24 mouse cellular contexts compared by ENCODE assay signal in the genomic region with DNA sequence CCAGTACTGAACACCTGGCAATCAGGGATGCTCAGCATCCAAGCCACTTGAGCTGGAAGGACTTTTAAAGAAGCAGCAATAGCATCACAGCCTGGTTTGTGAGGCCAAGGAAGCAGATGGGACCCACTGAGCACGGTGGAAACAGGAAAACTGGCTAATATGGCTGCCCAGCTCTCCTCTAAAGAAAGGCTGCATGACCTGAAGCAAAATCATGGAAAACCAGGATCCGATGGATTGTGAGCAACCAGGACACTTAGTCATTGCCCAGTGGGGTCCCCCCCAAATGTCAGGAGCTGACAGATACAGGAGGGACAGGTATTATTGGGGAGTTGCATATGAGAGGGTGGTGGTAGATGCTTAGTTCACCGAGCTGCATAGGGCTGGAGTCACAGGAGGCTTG. TPM values are rescaled to one million over a fixed set of nuclear protein-coding genes. Genes with fewer than 3 reads are reported as not detected.
A peak's percentile ranks its signal among the peaks of the same experiment; 100 is the strongest.
DNase-seq lines count a peak whose midpoint lies in the region.
"Had no signal": no experiment of that assay in that cellular context is flagged by ENCODE, and none has a peak within 500 bp of the region (broad histone marks: within the 10 kb centered on the region; RNA-seq: fewer than 3 reads in every experiment).

No protein-coding gene starts in this region.

- DNase-seq in frontal cortex, postnatal 10 days (ENCODE audit: low spot score in 2 of 2) = peak; percentile 1 to 3
- no peak for DNase-seq in frontal cortex, postnatal 14 days (ENCODE audit: low spot score in 2 of 2)
- DNase-seq in layer of hippocampus, postnatal 10 days (ENCODE audit: low spot score in 2 of 2) = peak; percentile 1 to 6
- no peak for DNase-seq in layer of hippocampus, adult 9-10 months (ENCODE audit: low spot score)
- DNase-seq in right cerebral cortex, postnatal 10 days (ENCODE audit: low spot score in 2 of 2) = peak; percentile 7 to 16
- no peak for DNase-seq in right cerebral cortex, adult 18-20 months
- peak; percentile 1 for DNase-seq in testis, postnatal 14 days (ENCODE audit: low spot score)
- DNase-seq: adrenal gland, postnatal 25 days; cerebellum, adult 11-12 months; cerebellum, adult 9-11 months; embryo, embryonic 11 days; heart, postnatal 14 days; kidney, adult 8-10 months; right cerebral cortex, postnatal 14 days; thymus, adult 2 months; thymus, postnatal 36 days had no signal

RNA-seq across cellular contexts. Expression of gene Prnd, which starts 2.5 kb away (rescaled TPM):
- 1 to 10 TPM; 5.1 to 5.2 TPM for total RNA-seq in layer of hippocampus, postnatal 10 days (2021)
- total RNA-seq: adrenal gland, postnatal 25 days; left cerebral cortex, postnatal 25 days; liver, adult 2 months; megakaryocyte, adult 5-6 weeks had no signal

RNA-seq across cellular contexts. Expression of gene Prn, which starts 38.4 kb away (rescaled TPM):
- under 1 TPM in 1 of 2 experiments, not detected in 1; 0.64 TPM for total RNA-seq in layer of hippocampus, postnatal 10 days (2021)
- total RNA-seq: G1E; gastrocnemius, adult 8-10 months; gastrocnemius, postnatal 4 days; hindbrain, postnatal 0 days; layer of hippocampus, postnatal 25 days; liver, adult 2 months; megakaryocyte, adult 5-6 weeks had no signal

RNA-seq across cellular contexts. Expression of gene Prnp, which starts 38.4 kb away (rescaled TPM):
- total RNA-seq in layer of hippocampus, postnatal 10 days (2021) = 100 to 1,000 TPM; 488 to 510 TPM

Comparison
In these comparisons a context has a peak if more than half of its experiments do, and no peak if none do; other contexts are left out.
1. DNase-seq: peak in frontal cortex, postnatal 10 days (2 of 2), layer of hippocampus, postnatal 10 days (2 of 2), right cerebral cortex, postnatal 10 days (2 of 2) and testis, postnatal 14 days (single experiment); none in frontal cortex, postnatal 14 days (0 of 2), layer of hippocampus, adult 9-10 months (single experiment) and right cerebral cortex, adult 18-20 months (single experiment).